Mouse (Mus musculus) granulocyte monocyte progenitor cell, adult 5-6 weeks (primary cell): ENCODE data around the gene Gm11397. TPM values are rescaled to one million over a fixed set of nuclear protein-coding genes. Genes with fewer than 3 reads are reported as not detected.
"Not testable (repeated sequence)": the region's sequence is repeated elsewhere in the genome, so short reads cannot be mapped to it uniquely, and the experiment has no call there.

Experiments
- ATAC-seq: replicated peaks from 2 replicates; pipeline ENCODE4 v1.8.0; 2016; ENCODE audit warnings: mild to moderate bottlenecking, moderate TSS enrichment, inconsistent platforms; ENCODE audit not compliant: poor library complexity, severe bottlenecking
- total RNA-seq, 2 experiments: library from RNA; stranded (forward) in 1 of 2; stranded (reverse) in 1 of 2; fragments of 200-712, 200-1000 nt in 1 of 2; fragments of >200 nt in 1 of 2; fragmentation: Nextera tagmentation in 1 of 2; gene quantifications; 2 replicates each; pipeline ENCODE4 v1.2.3; 2014 to 2017

The Gm11397 gene
- total RNA-seq (2014; fragmentation: Nextera tagmentation): not detected in 2 replicates
- not detected in 2 replicates for total RNA-seq (2017)

- not testable (repeated sequence) for ATAC-seq
Measured at GRCm38 (mm10) chr13:33395461-33395860, at the start of gene Gm11397. TSS of gene Gm11397 (plus strand) at chr13:33395761.

GRCm38 (mm10) chr13:33356666-33357065 lies 38.9 kb upstream of the Gm11397 start:
- ATAC-seq: not testable (repeated sequence)

GRCm38 (mm10) chr13:33432714-33433113 lies 37.2 kb downstream of the Gm11397 start:
- ATAC-seq: not testable (repeated sequence)

Other genes with a start within 250 kb of the Gm11397 start
- gene Serpinb9c, start 236.0 kb upstream of the Gm11397 start, total RNA-seq (2014; fragmentation: Nextera tagmentation): not detected in 2 replicates
- not detected in 2 replicates for gene Serpinb9c, start 236.0 kb upstream of the Gm11397 start, total RNA-seq (2017)
- not detected in 2 replicates for gene Serpinb9d, start 202.8 kb upstream of the Gm11397 start, total RNA-seq (2014; fragmentation: Nextera tagmentation)
- not detected in 2 replicates for gene Serpinb9d, start 202.8 kb upstream of the Gm11397 start, total RNA-seq (2017)
- not detected in 2 replicates for gene Serpinb9e, start 146.1 kb upstream of the Gm11397 start, total RNA-seq (2014; fragmentation: Nextera tagmentation)
- not detected in 2 replicates for gene Serpinb9e, start 146.1 kb upstream of the Gm11397 start, total RNA-seq (2017)
- not detected in 2 replicates for gene Serpinb9f, start 71.7 kb upstream of the Gm11397 start, total RNA-seq (2014; fragmentation: Nextera tagmentation)
- not detected in 2 replicates for gene Serpinb9f, start 71.7 kb upstream of the Gm11397 start, total RNA-seq (2017)
- not detected in 2 replicates for gene Serpinb9g, start 89.0 kb downstream of the Gm11397 start, total RNA-seq (2014; fragmentation: Nextera tagmentation)
- not detected in 2 replicates for gene Serpinb9g, start 89.0 kb downstream of the Gm11397 start, total RNA-seq (2017)